Comparison of ENCODE assay signal across 29 mouse cellular contexts in the genomic region with DNA sequence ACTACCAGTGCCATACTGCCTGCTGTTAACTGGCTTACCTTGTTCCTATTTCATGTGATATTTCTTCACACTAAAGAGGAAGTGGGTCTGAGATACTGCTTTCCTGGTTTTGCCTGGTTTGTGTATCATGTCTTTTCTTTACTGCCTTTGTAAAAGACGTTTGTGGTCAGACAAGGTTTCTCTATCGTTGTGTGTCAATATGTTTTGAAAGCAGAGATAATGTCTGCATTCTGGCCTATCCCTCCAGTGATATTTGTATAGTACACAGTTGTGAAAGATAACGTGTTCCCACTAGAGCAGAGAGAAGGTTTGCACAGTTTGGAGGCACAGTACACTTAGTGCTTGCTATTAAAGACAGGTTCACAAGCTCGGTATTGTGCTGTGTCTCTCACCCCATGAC. TPM values are rescaled to one million over a fixed set of nuclear protein-coding genes. Genes with fewer than 3 reads are reported as not detected.
A peak's percentile ranks its signal among the peaks of the same experiment; 100 is the strongest.
DNase-seq lines count a peak whose midpoint lies in the region; ATAC-seq and TF ChIP-seq lines count a peak whose summit lies in the region.
"Had no signal": no experiment of that assay in that cellular context is flagged by ENCODE, and none has a peak within 500 bp of the region (broad histone marks: within the 10 kb centered on the region; RNA-seq: fewer than 3 reads in every experiment).

No protein-coding gene starts in this region.

- H3K9ac ChIP-seq in liver, embryonic 15.5 days = no peak overlapping the region
- no peak overlapping the region for H3K9ac ChIP-seq in stomach, embryonic 14.5 days (replicated peaks; ENCODE audit: low read depth, low read length)
- H3K9ac ChIP-seq in forebrain, embryonic 12.5 days = no peak overlapping the region
- H3K9ac ChIP-seq in forebrain, embryonic 16.5 days (replicated peaks; ENCODE audit: low read depth, low read length) = no peak overlapping the region
- H3K9ac ChIP-seq: heart, embryonic 15.5 days; neural tube, embryonic 12.5 days had no signal

- WGBS in liver, embryonic 15.5 days (ENCODE audit: insufficient replicate concordance) = 2% methylated on average over 4 of the region's 4 CpGs
- 54% methylated on average over 4 of the region's 4 CpGs for WGBS in stomach, embryonic 14.5 days
- WGBS in forebrain, embryonic 12.5 days = 82% methylated on average over 4 of the region's 4 CpGs
- 83% methylated on average over 4 of the region's 4 CpGs for WGBS in forebrain, embryonic 16.5 days

- peak overlapping the region; percentile 41; the same call in 1 of the 2 replicates for H3K4me3 ChIP-seq in G1E (ENCODE audit: low read depth, low read length)
- no peak overlapping the region for H3K4me3 ChIP-seq in liver, embryonic 15.5 days (replicated peaks)
- no peak overlapping the region for H3K4me3 ChIP-seq in stomach, embryonic 14.5 days (ENCODE audit: low read depth, low read length)
- H3K4me3 ChIP-seq in forebrain, embryonic 12.5 days (replicated peaks) = no peak overlapping the region
- H3K4me3 ChIP-seq in forebrain, embryonic 16.5 days (replicated peaks; ENCODE audit: low read length) = no peak overlapping the region
- H3K4me3 ChIP-seq: forebrain, embryonic 10.5 days; heart, adult 2 months; heart, embryonic 15.5 days; limb, embryonic 10.5 days; midbrain, embryonic 10.5 days; neural tube, embryonic 12.5 days had no signal

- DNase-seq in G1E (ENCODE audit: low spot score) = peak; percentile 20
- DNase-seq in ovary, postnatal 36 days (ENCODE audit: low spot score) = no peak
- no peak for DNase-seq in gastrocnemius, adult 8-10 months (ENCODE audit: low spot score in 2 of 2)
- DNase-seq: adrenal gland, postnatal 25 days; B cell, adult 2 months; cerebellum, adult 11-12 months; cerebellum, postnatal 25 days; gastrocnemius, postnatal 14 days; heart, adult 2 months; heart, postnatal 4 days; kidney, adult 8-10 months; kidney, postnatal 25 days; lung, adult 18-20 months; lung, postnatal 14 days; thymus, adult 2 months had no signal

- H3K4me2 ChIP-seq in liver, embryonic 15.5 days = 0 out of 2 replicates have a peak overlapping the region, but pooled peaks have one; percentile 23
- no peak overlapping the region for H3K4me2 ChIP-seq in stomach, embryonic 14.5 days (replicated peaks; ENCODE audit: low read depth, low read length)
- H3K4me2 ChIP-seq in forebrain, embryonic 12.5 days = no peak overlapping the region
- H3K4me2 ChIP-seq in forebrain, embryonic 16.5 days (ENCODE audit: low read length) = no peak overlapping the region
- H3K4me2 ChIP-seq: heart, embryonic 15.5 days; neural tube, embryonic 12.5 days had no signal

- no peak for TF ChIP-seq CTCF in G1E (IDR thresholded peaks at IDR 0.05; ENCODE audit: low read depth, low read length)

- ATAC-seq in G1E (ENCODE audit: extremely low read depth, insufficient number of reproducible peaks, low FRiP score, poor library complexity, severe bottlenecking) = peak; percentile 82
- peak; percentile 92 to 96 for ATAC-seq in hematopoietic stem cell, adult 5-6 weeks (replicated peaks in 1 of 2; ENCODE audit: insufficient read depth in 1 of 2, low FRiP score in 2 of 2, low TSS enrichment in 1 of 2, low read depth in 1 of 2, poor library complexity in 2 of 2, severe bottlenecking in 2 of 2)
- peak; percentile 87 for ATAC-seq in liver, embryonic 15.5 days (ENCODE audit: insufficient read depth)
- ATAC-seq in stomach, embryonic 14.5 days (ENCODE audit: insufficient number of reproducible peaks, insufficient read depth, low FRiP score, low read depth) = peak; percentile 87
- ATAC-seq in forebrain, embryonic 12.5 days (ENCODE audit: low FRiP score) = no peak
- ATAC-seq in forebrain, embryonic 16.5 days = no peak
- ATAC-seq: hindbrain, postnatal 0 days had no signal

- no peaks in the 10 kb centered on the region for H3K27me3 ChIP-seq in G1E (ENCODE audit: insufficient read depth, low read length)
- H3K27me3 ChIP-seq in liver, embryonic 15.5 days = no peaks in the 10 kb centered on the region
- H3K27me3 ChIP-seq in stomach, embryonic 14.5 days (ENCODE audit: control insufficient read depth, insufficient read depth, low read length) = no peaks in the 10 kb centered on the region
- H3K27me3 ChIP-seq in forebrain, embryonic 12.5 days = no peaks in the 10 kb centered on the region
- H3K27me3 ChIP-seq in forebrain, embryonic 16.5 days (replicated peaks; ENCODE audit: control insufficient read depth, insufficient read depth, low read length) = no peaks in the 10 kb centered on the region
- H3K27me3 ChIP-seq: heart, embryonic 15.5 days; neural tube, embryonic 12.5 days had no signal

- no peaks in the 10 kb centered on the region for H3K36me3 ChIP-seq in G1E (replicated peaks)
- H3K36me3 ChIP-seq in liver, embryonic 15.5 days (replicated peaks) = no peaks in the 10 kb centered on the region
- no peaks in the 10 kb centered on the region for H3K36me3 ChIP-seq in stomach, embryonic 14.5 days (ENCODE audit: control insufficient read depth, insufficient read depth, low read length)
- H3K36me3 ChIP-seq in forebrain, embryonic 12.5 days (replicated peaks) = no peaks in the 10 kb centered on the region
- no peaks in the 10 kb centered on the region for H3K36me3 ChIP-seq in forebrain, embryonic 16.5 days (ENCODE audit: control insufficient read depth, insufficient read depth)
- H3K36me3 ChIP-seq: forebrain, embryonic 10.5 days; heart, embryonic 15.5 days; limb, embryonic 10.5 days; midbrain, embryonic 10.5 days; neural tube, embryonic 12.5 days had no signal

- H3K9me3 ChIP-seq in G1E (replicated peaks) = no peaks in the 10 kb centered on the region
- no peaks in the 10 kb centered on the region for H3K9me3 ChIP-seq in liver, embryonic 15.5 days (replicated peaks)
- no peaks in the 10 kb centered on the region for H3K9me3 ChIP-seq in stomach, embryonic 14.5 days (ENCODE audit: control insufficient read depth, low read depth, low read length)
- no peaks in the 10 kb centered on the region for H3K9me3 ChIP-seq in forebrain, embryonic 12.5 days
- H3K9me3 ChIP-seq in forebrain, embryonic 16.5 days (ENCODE audit: control insufficient read depth, low read length) = no peaks in the 10 kb centered on the region
- H3K9me3 ChIP-seq: forebrain, embryonic 10.5 days; heart, embryonic 15.5 days; limb, embryonic 10.5 days; midbrain, embryonic 10.5 days; neural tube, embryonic 12.5 days had no signal

- H3K27ac ChIP-seq in liver, embryonic 15.5 days (replicated peaks) = no peak overlapping the region
- no peak overlapping the region for H3K27ac ChIP-seq in stomach, embryonic 14.5 days (ENCODE audit: low read length)
- H3K27ac ChIP-seq in forebrain, embryonic 12.5 days = no peak overlapping the region
- H3K27ac ChIP-seq in forebrain, embryonic 16.5 days (ENCODE audit: low read length) = no peak overlapping the region
- H3K27ac ChIP-seq: forebrain, embryonic 10.5 days; heart, adult 2 months; heart, embryonic 15.5 days; hindbrain, postnatal 0 days; limb, embryonic 10.5 days; midbrain, embryonic 10.5 days; neural tube, embryonic 12.5 days had no signal

- H3K4me1 ChIP-seq in G1E (ENCODE audit: insufficient read depth, low read depth, low read length) = peaks cover 39% of the 10 kb centered on the region
- peaks cover 9% of the 10 kb centered on the region for H3K4me1 ChIP-seq in liver, embryonic 15.5 days (replicated peaks)
- no peaks in the 10 kb centered on the region for H3K4me1 ChIP-seq in stomach, embryonic 14.5 days (ENCODE audit: control insufficient read depth, insufficient read depth, low read length)
- H3K4me1 ChIP-seq in forebrain, embryonic 12.5 days = no peaks in the 10 kb centered on the region
- H3K4me1 ChIP-seq in forebrain, embryonic 16.5 days (replicated peaks; ENCODE audit: control insufficient read depth, insufficient read depth, low read length) = no peaks in the 10 kb centered on the region
- H3K4me1 ChIP-seq: forebrain, embryonic 10.5 days; heart, embryonic 15.5 days; limb, embryonic 10.5 days; midbrain, embryonic 10.5 days; neural tube, embryonic 12.5 days had no signal

RNA-seq across cellular contexts. Expression of gene 4933425L06Rik, which starts 58.0 kb away (rescaled TPM):
- total RNA-seq in G1E (2014; fragmentation: Nextera tagmentation) = 0.78 TPM in 1 of 2 replicates, not detected in the other
- total RNA-seq in G1E (2017) = 0.22 and 0.23 TPM in 2 replicates
- not detected in 2 replicates for polyA plus RNA-seq in G1E (2012)
- not detected in 2 replicates for total RNA-seq in hematopoietic stem cell, adult 5-6 weeks (2017)
- polyA plus RNA-seq in liver, embryonic 15.5 days (2015; fragmentation: Nextera tagmentation; extraction: Ambion mirVana) = not detected in 2 replicates
- not detected in 2 replicates for polyA plus RNA-seq in stomach, embryonic 14.5 days (2014; fragmentation: Nextera tagmentation; extraction: Ambion mirVana)
- not detected in 2 replicates for polyA plus RNA-seq in forebrain, embryonic 12.5 days (2016; fragmentation: Nextera tagmentation; extraction: Ambion mirVana)
- polyA plus RNA-seq in forebrain, embryonic 16.5 days (2015; fragmentation: Nextera tagmentation; extraction: Ambion mirVana) = 0.13 TPM in 1 of 2 replicates, not detected in the other
- total RNA-seq in gastrocnemius, adult 8-10 months (2022) = not detected
- total RNA-seq: adrenal gland, postnatal 25 days; gastrocnemius, postnatal 14 days; heart, adult 2 months; heart, postnatal 4 days; hindbrain, postnatal 0 days; layer of hippocampus, adult 8-10 months; monocyte, adult 5-6 weeks had no signal
- polyA plus RNA-seq: forebrain, embryonic 10.5 days; frontal cortex, adult 2 months; heart, adult 2 months; heart, embryonic 15.5 days; hindbrain, postnatal 0 days; limb, embryonic 10.5 days; midbrain, embryonic 10.5 days; neural tube, embryonic 12.5 days; thymus, adult 2 months had no signal

Comparison
In these comparisons a context has a peak if more than half of its experiments do, and no peak if none do; other contexts are left out.
1. ATAC-seq: peak in G1E (single experiment), hematopoietic stem cell, adult 5-6 weeks (2 of 2), liver, embryonic 15.5 days (single experiment) and stomach, embryonic 14.5 days (single experiment); none in forebrain, embryonic 12.5 days (single experiment) and forebrain, embryonic 16.5 days (single experiment).